Mouse (Mus musculus): ENCODE results near the gene Bicd2.
A peak's percentile ranks its signal among the peaks of the same experiment; 100 is the strongest.

DNA sequence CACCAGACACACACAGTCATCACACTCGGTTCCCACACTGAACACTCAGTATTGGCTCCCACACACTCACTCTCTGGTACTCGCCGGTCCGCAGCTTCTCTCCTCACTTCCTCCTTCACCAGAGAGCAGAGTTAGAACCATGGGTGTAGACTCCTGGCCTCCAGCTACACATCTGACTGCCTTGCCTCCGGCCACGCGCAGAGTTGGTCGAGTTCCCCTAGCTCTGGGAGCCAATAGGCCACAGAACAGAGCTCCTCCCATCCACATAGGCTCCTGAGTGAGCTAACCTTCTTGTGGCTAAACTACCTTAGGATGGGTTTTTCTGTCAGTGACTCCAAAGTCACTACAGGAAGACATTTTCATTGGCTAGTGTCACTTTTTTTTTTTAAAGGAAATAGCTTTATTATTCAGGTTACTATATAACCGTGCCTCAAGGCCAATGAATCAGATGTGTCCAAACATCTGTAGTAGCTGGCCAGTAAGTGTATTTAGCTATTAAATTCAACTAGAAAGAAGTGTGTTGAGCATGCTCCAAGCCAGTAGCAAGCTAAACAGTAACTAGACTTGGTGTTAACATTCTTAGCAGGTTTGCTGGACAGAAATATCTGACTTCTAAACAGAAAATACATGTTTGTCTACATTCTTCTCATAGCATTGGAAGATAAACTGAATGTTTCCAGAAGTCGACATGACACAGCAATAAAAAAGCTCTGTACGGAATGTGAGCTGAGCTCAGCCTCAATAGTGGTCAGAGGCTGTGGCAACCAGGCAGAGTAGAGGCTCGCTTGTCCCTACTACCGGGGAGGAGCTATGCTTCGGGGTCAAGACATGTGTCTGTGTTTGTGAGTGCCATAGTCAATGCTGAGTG is 42.6 kb upstream of the Bicd2 start:
- TF ChIP-seq CTCF (IDR thresholded peaks at IDR 0.05) (no peak), EP300 (IDR thresholded peaks at IDR 0.05) (peak; percentile 88)

All from lung, postnatal 0 days (tissue).